Mouse (Mus musculus): ENCODE results near the gene Jade2. TPM values are rescaled to one million over a fixed set of nuclear protein-coding genes. Genes with fewer than 3 reads are reported as not detected.

Jade2 gene
- polyA plus RNA-seq, 1 experiment from 2014 or later, result 2.3 TPM

DNA sequence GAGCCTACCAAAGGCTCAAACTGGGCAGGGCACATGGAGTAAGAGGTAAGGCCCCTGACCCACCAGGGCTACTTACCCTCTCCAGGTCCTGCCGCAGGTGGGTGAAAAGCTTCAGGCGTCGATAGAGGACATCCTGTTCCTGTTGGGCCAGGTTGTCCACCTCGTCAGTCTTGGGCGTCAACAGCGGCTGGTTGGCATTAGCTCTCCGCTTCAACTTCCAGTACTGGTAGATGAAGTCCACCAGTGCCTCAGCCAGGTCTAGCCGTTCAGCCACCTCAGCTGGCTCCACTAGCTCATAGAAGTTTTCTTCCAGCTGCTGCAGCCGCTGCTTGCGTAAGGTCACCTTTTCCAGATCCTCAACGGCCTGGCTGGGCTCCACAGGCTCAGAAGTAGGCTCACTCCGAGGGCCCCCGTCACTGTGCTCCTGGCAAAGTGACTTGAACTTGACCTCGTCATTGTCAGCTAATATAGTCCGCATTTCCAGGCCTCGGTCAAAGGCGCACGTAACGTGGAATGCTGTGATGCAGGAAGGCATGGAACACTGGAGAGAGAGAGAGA lies 32.5 kb downstream of the Jade2 start:
- no peak overlapping the region for H3K27ac ChIP-seq
- 73% methylated on average over 19 of the region's 19 CpGs for WGBS
- H3K36me3 ChIP-seq, result peaks cover 27% of the 10 kb centered on the region
- no peaks in the 10 kb centered on the region for H3K9me3 ChIP-seq
- H3K4me1 ChIP-seq, result no peaks in the 10 kb centered on the region
- ATAC-seq (ENCODE audit: borderline replicate concordance, extremely low read depth, low FRiP score, low TSS enrichment), result no peak
- H3K4me2 ChIP-seq, result no peak overlapping the region
- H3K27me3 ChIP-seq, result no peaks in the 10 kb centered on the region
- H3K4me3 ChIP-seq, result no peak overlapping the region
- no peak overlapping the region for H3K9ac ChIP-seq

DNA sequence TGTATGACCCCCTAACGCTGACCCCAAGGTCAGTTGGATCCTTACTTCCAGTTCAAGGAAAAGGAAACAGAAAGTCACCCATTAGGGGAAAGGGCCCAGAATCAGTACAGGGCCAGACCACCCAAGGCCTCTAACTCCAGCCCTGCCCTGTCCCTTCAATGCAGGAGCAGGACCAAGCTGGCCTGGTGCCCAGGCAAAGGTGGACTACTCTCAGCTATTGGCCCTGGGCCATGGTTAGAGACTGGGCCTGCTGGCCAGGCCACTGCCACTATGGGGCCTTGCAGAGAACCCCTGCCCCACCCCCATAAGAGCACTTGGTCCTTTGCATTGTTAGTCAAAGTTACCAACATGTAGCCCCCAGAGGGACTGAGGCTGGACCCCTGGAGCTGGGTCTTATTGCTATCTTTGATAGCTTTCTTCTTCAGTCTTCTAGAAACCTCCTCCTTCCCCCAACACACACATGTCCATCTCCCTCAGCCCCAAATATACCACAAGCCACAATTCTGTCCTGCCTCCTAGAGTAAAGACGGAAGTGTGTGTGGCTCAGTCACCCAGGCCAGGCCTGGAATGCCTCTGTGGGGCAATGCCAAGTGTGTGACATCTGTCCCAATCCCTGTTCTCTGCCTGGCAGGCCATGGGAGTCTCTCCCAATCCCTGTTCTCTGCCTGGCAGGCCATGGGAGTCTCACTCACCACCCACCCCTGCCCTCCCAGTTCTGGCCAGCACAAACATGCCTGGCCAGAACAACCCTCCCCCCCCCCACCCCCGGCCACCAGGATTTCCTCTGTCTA lies 33.3 kb downstream of the Jade2 start:
- Histone ChIP-seq H3K9ac (no peak overlapping the region), H3K36me3 (peaks cover 27% of the 10 kb centered on the region), H3K4me3 (no peak overlapping the region), H3K9me3 (no peaks in the 10 kb centered on the region), H3K4me2 (no peak overlapping the region), H3K27ac (no peak overlapping the region), H3K27me3 (no peaks in the 10 kb centered on the region), H3K4me1 (no peaks in the 10 kb centered on the region)
- WGBS, result 89% methylated on average over 3 of the region's 3 CpGs
- ATAC-seq (ENCODE audit: borderline replicate concordance, extremely low read depth, low FRiP score, low TSS enrichment), result no peak

DNA sequence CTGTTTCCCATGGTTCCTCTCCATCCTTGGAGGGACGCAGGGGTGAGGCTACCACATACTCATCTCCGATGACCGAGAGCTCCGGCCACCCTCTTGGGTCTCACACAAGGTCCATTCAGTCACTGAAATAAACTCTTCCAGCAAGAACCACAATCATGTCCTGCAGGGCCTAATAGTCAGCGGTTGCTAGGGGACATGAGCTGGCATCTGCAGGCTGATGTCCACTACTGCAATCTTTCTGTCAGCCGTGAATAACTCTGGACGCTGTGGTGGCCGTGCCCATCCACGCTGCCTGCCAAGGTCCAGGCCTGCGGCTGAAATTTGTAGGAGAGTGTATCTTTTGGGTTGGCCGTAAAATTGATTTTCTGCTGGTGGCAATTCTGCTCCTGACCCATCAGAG lies 34.2 kb downstream of the Jade2 start:
- Histone ChIP-seq H3K4me2 (no peak overlapping the region), H3K4me3 (no peak overlapping the region), H3K9me3 (no peaks in the 10 kb centered on the region), H3K9ac (no peak overlapping the region), H3K27ac (no peak overlapping the region), H3K36me3 (peaks cover 25% of the 10 kb centered on the region), H3K27me3 (no peaks in the 10 kb centered on the region), H3K4me1 (no peaks in the 10 kb centered on the region)
- ATAC-seq (ENCODE audit: borderline replicate concordance, extremely low read depth, low FRiP score, low TSS enrichment), result no peak
- whole genome bisulfite sequencing, result 84% methylated on average over 11 of the region's 11 CpGs

DNA sequence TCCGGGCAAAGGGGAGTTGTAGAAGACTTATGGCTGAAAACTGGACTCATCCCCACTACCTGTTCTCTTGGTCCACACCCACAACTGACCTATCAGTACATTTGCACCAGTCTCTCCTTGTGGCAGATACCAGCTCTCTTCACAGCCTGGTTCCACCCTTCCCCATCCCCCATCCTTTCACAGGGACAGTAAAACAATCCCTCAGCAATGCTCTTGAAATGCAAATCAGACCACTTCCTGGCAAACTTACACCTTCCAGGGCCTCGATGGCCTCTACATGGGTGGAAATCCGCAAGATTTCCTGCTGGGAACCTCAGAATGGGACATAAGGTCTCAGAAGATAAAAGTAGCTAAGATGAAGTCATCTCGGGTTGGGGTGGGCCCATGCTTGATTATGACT lies 34.7 kb downstream of the Jade2 start:
- Histone ChIP-seq H3K4me2 (no peak overlapping the region), H3K27me3 (no peaks in the 10 kb centered on the region), H3K9ac (no peak overlapping the region), H3K4me3 (no peak overlapping the region), H3K4me1 (no peaks in the 10 kb centered on the region), H3K36me3 (peaks cover 23% of the 10 kb centered on the region), H3K9me3 (no peaks in the 10 kb centered on the region), H3K27ac (no peak overlapping the region)
- no peak for ATAC-seq (ENCODE audit: borderline replicate concordance, extremely low read depth, low FRiP score, low TSS enrichment)
- 35% methylated on average over 4 of the region's 4 CpGs for WGBS

DNA sequence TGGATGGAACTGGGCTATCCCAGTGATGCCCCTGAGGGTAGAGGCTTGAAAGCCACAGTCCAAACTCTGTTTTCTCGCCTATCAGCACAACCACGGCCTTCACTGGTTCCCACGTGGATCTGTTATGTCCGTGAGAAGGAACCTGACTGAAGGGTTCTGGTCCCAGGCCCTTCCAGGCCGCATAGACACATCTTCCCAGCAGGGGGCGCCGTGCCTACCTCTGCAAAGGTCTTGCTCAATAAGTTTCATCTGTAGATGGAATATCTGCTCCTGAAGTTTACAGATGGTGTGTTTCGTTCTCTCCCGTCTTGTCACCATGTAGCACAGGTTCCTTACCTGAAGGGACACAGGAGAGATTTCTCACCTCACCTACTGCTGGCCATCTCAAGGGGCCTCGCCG lies 36.6 kb downstream of the Jade2 start:
- H3K4me3 ChIP-seq, result no peak overlapping the region
- WGBS, result 27% methylated on average over 11 of the region's 11 CpGs
- no peak overlapping the region for H3K4me2 ChIP-seq
- no peaks in the 10 kb centered on the region for H3K4me1 ChIP-seq
- no peak overlapping the region for H3K27ac ChIP-seq
- ATAC-seq (ENCODE audit: borderline replicate concordance, extremely low read depth, low FRiP score, low TSS enrichment), result no peak
- no peaks in the 10 kb centered on the region for H3K9me3 ChIP-seq
- H3K36me3 ChIP-seq, result peaks cover 27% of the 10 kb centered on the region; the same call in 1 of the 2 replicates
- no peaks in the 10 kb centered on the region for H3K27me3 ChIP-seq
- no peak overlapping the region for H3K9ac ChIP-seq

DNA sequence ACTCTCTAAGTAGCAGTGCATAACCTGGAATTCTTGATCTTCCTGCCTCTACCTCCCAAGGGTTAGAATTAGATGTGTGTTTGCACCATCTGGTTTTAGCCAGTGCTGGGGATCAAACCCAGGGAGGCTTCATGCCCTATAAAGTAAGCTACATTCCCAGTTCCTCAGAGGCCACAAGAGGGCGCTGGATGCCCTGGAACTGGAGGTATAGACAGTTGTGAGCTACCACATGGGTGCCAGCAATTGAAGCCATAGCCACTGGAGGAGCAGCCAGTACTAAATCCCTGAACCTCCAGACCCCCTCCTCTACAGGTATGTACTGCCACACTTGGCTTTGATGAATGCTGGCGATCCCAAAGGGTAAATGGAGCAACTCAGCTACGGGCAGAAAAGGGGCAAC lies 37.5 kb downstream of the Jade2 start:
- no peak for ATAC-seq (ENCODE audit: borderline replicate concordance, extremely low read depth, low FRiP score, low TSS enrichment)
- H3K4me2 ChIP-seq, result no peak overlapping the region
- no peak overlapping the region for H3K27ac ChIP-seq
- no peaks in the 10 kb centered on the region for H3K9me3 ChIP-seq
- H3K27me3 ChIP-seq, result no peaks in the 10 kb centered on the region
- no peak overlapping the region for H3K9ac ChIP-seq
- peaks cover 25% of the 10 kb centered on the region; the same call in 1 of the 2 replicates for H3K36me3 ChIP-seq
- H3K4me1 ChIP-seq, result no peaks in the 10 kb centered on the region
- no peak overlapping the region for H3K4me3 ChIP-seq
- 72% methylated on average over 3 of the region's 3 CpGs for WGBS

DNA sequence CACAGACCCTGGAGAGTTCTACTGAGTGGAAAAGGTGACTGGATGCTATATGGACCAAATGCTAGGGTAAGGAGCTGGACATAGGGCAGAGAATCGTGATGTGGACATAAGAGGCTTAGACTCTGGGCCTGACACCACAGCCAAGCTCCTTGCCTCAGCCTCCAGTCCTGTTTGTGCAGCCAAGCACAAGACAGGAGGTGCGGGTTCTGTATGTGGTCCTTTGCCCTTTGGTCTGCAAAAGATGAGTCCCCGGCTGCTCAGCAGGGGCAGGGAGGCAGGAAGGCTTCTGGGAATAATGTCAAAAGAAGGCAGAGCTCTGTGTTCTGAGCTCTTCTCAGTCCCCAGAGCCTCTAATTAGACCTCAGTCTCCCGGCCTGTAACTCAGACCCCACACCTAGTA lies 38.6 kb downstream of the Jade2 start:
- no peak for ATAC-seq (ENCODE audit: borderline replicate concordance, extremely low read depth, low FRiP score, low TSS enrichment)

DNA sequence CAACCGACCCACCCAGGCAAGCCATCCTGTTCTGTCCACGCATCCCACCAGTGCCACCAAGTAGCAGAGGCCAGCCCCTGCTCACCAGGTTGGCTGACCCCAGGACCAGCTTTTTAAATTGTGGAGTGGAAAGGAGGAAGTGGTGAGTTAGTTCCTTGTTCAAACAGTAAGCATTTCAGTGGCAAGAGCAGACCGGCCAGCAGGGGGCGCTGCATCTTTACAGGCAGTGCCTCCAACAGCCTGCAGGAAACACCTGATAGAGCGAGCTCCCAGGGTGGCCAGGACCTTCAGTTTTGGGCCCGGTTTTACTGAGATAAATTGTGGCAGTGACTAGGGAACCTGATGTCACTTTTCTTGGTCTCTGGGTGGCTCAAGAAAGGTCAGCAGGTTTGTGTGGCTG lies 39.7 kb downstream of the Jade2 start:
- H3K27me3 ChIP-seq, result no peaks in the 10 kb centered on the region
- no peak overlapping the region for H3K4me3 ChIP-seq
- H3K9me3 ChIP-seq, result no peaks in the 10 kb centered on the region
- H3K27ac ChIP-seq, result no peak overlapping the region
- no peak; the same call in 1 of the 2 replicates for ATAC-seq (ENCODE audit: borderline replicate concordance, extremely low read depth, low FRiP score, low TSS enrichment)
- no peak overlapping the region for H3K9ac ChIP-seq
- no peak overlapping the region for H3K4me2 ChIP-seq
- H3K36me3 ChIP-seq, result peaks cover 30% of the 10 kb centered on the region
- WGBS, result 33% methylated on average over 6 of the region's 6 CpGs
- no peaks in the 10 kb centered on the region for H3K4me1 ChIP-seq

More for the DNA sequence above, 38.6 kb downstream of the Jade2 start:
- WGBS, result 85% methylated on average over 4 of the region's 4 CpGs
- Histone ChIP-seq H3K27me3 (no peaks in the 10 kb centered on the region), H3K9me3 (no peaks in the 10 kb centered on the region), H3K4me3 (no peak overlapping the region), H3K9ac (no peak overlapping the region), H3K4me2 (no peak overlapping the region), H3K36me3 (peaks cover 27% of the 10 kb centered on the region), H3K27ac (no peak overlapping the region), H3K4me1 (no peaks in the 10 kb centered on the region)

DNA sequence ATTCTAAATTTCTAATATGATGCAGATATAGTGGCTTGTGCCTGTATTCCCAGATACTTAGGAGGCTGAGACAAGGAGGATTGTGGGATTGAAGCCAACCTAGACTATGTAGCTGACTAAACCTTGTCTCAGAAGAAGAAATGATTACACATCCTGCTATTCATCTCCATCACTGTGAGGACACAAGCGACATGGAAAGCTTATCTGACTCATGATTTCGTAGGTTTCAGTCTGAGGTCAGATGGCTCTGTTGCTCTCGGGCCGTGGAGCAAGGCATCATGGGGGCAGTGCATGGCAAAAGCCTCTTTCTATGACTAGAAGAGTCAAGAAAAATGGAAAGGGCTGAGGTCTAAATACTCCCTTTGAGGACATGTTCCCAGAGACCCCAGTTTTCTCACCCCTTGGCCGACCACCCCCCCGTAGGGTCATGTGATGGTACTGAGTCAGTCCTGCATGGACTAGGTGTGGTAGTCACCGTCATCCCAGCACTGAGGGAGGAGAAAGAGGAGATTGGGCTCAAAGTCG lies 45.4 kb downstream of the Jade2 start:
- H3K4me2 ChIP-seq, result no peak overlapping the region
- 90% methylated on average over 8 of the region's 8 CpGs for WGBS
- no peak overlapping the region for H3K9ac ChIP-seq

DNA sequence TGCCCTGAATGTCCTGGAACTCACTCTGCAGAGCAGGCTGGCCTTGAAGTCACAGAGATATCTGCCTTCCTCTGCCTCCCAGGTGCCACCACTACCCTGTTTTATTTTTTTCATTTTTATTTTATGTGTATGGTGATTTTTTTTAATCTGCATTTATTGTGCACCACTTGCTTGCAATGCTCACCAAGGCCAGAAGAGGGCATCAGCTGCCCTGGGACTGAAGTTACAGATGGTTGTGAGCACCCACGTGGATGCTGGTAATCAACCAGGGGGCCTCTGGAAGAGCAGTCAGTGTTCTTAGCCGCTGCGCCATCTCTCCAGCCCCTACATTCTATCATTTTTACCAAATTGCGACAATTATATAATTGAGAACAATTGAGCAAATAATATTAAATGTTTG lies 46.2 kb downstream of the Jade2 start:
- H3K27ac ChIP-seq, result no peak overlapping the region
- 85% methylated on average over 4 of the region's 4 CpGs for WGBS
- no peak for ATAC-seq (ENCODE audit: borderline replicate concordance, extremely low read depth, low FRiP score, low TSS enrichment)
- no peaks in the 10 kb centered on the region for H3K9me3 ChIP-seq
- H3K4me2 ChIP-seq, result no peak overlapping the region
- no peak overlapping the region for H3K4me3 ChIP-seq
- peaks cover 14% of the 10 kb centered on the region for H3K36me3 ChIP-seq
- H3K4me1 ChIP-seq, result no peaks in the 10 kb centered on the region
- H3K9ac ChIP-seq, result no peak overlapping the region
- no peaks in the 10 kb centered on the region for H3K27me3 ChIP-seq

More for the DNA sequence above, 45.4 kb downstream of the Jade2 start:
- ATAC-seq (ENCODE audit: borderline replicate concordance, extremely low read depth, low FRiP score, low TSS enrichment), result no peak
- H3K36me3 ChIP-seq, result peaks cover 23% of the 10 kb centered on the region
- no peak overlapping the region for H3K4me3 ChIP-seq
- H3K27me3 ChIP-seq, result no peaks in the 10 kb centered on the region
- no peak overlapping the region for H3K27ac ChIP-seq
- H3K4me1 ChIP-seq, result no peaks in the 10 kb centered on the region
- H3K9me3 ChIP-seq, result no peaks in the 10 kb centered on the region

DNA sequence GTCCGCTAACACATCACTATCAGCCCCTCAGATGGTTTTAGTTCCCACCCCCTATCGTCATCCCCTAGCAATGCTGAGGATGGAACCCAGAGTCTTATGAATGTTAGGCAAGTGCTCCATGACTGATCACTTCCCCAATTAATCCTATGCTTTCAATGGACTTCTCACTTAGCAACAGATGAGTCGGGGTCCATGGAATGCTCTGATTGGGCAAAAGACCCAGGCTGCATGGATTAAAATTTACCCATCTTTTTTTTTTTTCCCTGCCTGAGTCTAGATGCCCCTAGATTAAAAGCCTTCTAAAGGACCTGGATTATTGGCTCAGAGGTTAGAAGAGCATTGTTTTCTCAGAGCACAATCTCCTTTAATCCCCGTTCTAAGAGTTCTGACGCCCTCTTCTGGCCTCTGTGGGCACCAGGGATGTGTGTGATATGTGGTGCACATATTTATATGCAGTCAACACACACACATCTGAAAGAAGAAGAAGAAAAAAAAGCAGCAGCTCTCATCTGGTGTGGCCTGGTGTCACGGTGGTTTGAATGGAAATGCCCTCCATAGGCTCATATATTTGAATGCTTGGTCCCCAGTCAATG lies 47.7 kb downstream of the Jade2 start:
- Histone ChIP-seq H3K36me3 (peaks cover 6% of the 10 kb centered on the region), H3K4me3 (no peak overlapping the region), H3K27me3 (no peaks in the 10 kb centered on the region), H3K27ac (no peak overlapping the region), H3K4me1 (peaks cover 4% of the 10 kb centered on the region; the same call in 1 of the 2 replicates), H3K4me2 (no peak overlapping the region), H3K9ac (no peak overlapping the region), H3K9me3 (no peaks in the 10 kb centered on the region)
- no peak for ATAC-seq (ENCODE audit: borderline replicate concordance, extremely low read depth, low FRiP score, low TSS enrichment)
- 49% methylated on average over 6 of the region's 6 CpGs for WGBS
